Mouse (Mus musculus): Measurements from ENCODE around the gene Gys2.
"Not testable (repeated sequence)": the region's sequence is repeated elsewhere in the genome, so short reads cannot be mapped to it uniquely, and the experiment has no call there.

The Gys2 gene

DNA sequence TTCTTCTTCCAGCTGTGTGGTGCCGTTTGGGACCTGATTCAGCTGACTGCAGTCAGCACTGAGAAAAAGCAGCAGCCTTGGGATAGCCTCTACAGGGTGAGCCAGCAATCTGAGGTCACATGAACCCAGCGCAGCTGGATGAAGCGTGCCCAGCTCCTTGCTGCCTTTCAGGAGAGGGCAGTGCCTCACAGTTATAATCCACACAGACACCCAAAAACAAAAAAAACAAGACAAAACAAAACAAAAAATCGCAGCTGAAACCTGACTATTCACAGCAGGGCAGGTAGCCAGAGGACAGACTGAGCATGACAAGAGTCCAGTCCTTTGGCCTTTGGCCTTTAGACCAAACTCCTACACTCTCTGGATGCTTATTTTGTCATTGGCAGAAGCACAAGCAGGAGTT, at the start of gene Gys2:
Gene Gys2 (minus strand): TSS at position 309 of the 403 bp plus-strand sequence.
- no peak for DNase-seq

- no peak for DNase-seq
These were observed 48.7 kb upstream of the Gys2 start for GRCm38 (mm10) chr6:142521591-142522110.

DNA sequence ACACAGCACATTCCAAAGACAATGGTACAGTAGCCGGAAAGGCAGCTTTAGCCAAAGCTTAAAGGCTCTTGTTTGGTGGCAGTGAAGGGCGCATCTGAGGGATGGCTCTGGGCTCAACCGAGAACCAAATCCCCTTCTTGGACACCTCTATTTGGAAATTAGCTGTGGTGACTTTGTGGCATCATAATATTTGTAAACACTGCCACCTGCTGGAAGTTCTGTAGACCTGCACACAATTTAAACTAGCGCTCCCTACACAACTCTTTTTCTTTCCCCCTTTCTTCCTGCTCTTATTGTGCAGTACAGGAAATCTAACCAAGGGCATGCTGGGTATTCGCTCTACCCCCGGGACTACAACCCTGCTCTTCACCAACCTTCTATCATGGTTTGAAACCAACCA, 46.2 kb upstream of the Gys2 start:
- peak; percentile 28 for DNase-seq

DNA sequence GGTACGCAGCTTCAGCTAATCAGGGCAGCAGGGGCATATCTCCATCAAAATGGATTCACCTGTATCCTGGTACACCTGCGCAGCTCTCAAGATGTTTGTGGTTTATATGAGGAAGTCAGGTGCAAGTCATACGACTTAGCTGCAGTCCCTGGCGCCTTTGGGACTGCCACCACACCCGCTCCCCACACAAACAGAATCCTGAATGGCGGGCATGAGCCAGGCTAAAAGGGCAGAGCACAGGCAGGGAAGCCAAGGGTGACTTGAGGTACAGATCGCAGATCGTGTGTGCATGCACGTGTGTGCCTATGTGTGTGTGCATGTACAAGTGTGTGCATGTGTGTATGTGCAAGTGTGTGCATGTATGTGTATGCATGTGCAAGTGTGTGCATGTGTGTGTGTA, 42.5 kb upstream of the Gys2 start:
- DNase-seq: not testable (repeated sequence)

DNA sequence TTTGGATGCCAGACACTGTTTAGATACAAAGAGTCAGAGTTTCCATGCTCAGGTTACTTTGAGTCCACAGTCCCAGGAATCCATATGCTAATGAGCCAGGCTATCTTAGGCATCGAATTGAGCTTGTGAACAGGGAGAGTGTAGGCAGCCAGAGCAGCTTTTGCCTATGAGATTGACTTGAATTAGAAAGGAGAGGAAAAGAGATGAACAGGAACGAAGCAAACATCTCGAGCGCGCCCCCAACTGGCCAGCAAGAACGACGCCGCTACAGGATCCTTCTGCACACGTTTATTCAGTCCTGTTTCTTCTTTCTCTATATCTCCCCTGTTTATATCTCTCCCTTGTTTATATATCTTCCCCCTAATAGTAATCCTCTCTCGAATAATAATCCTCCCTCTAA, 42.0 kb upstream of the Gys2 start:
- DNase-seq: peak; percentile 45

- DNase-seq: no peak
These were observed 40.0 kb upstream of the Gys2 start for GRCm38 (mm10) chr6:142512902-142513301.

DNA sequence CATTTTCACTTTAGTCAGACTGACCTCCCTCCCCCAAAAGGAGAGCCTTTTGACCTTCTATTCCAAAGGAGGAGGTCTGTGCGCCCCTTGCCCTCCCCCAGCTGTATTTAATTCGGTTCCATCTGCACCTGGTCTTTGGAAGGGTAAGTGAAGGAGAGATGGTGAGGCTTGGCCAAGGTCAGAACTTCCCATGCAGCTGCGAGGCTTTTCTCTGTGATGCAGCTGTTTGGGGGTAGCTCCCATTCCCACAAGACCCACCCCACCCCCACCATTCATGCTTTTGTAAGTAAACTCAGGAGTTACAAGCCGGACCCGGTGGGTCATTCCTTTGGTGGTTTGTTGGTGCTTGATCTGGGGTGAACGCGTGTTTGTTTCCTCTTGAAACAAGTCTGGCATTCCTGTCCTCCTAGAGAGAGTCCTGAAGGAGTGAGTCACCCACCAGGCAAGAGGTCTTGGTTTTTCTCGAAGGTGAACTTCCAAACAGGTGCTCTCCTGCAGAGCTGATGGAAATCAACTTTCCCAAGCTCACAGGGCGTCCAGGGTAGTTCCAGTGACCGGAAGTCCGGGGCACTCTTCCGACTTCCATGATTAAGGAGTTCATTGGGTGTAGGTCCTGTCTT, 38.7 kb upstream of the Gys2 start:
- no peak for DNase-seq

- DNase-seq: no peak
These were observed 35.8 kb upstream of the Gys2 start for GRCm38 (mm10) chr6:142508663-142509062.

GRCm38 (mm10) chr6:142507785-142508162, 34.9 kb upstream of the Gys2 start, which contains the start of gene Ldhb:
Gene Ldhb, minus strand, starts transcription at chr6:142507957.
- DNase-seq: peak; percentile 85

DNA sequence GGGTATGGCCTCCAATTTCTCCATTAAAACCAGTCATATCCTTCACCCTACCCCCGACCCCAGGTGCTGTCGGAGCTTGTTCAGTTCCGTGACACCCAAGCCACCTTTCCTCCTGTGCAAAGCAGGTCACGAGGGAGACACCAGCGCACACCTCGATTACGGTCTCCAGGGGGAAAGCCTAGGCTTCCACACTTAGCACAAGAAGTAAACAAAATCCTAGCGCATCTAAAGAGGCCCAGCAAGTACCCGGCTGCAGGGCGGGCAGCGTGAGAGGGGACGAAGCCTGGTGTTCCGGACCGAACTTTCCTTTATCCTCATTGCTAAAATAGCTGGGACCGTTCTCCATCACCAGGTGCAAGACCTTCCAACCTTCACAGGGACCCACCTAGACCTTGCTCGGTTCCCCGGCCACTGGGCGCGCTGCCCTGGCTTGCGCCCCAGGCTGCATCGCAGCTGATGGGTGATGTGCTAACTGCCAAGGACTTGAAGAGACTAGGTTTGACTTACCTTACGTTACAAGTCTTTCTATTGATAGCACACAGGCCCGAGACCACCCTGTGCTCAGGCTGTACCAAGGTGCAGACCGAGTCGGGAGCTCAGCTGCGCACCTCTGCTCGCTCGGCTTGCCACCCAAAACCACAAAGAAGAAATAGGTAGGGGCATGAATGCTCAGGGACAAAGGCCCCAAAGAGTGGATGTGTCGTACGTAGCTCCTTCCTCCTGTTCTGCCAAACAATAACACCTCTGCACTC, 34.3 kb upstream of the Gys2 start:
- peak; percentile 50 for DNase-seq

DNA sequence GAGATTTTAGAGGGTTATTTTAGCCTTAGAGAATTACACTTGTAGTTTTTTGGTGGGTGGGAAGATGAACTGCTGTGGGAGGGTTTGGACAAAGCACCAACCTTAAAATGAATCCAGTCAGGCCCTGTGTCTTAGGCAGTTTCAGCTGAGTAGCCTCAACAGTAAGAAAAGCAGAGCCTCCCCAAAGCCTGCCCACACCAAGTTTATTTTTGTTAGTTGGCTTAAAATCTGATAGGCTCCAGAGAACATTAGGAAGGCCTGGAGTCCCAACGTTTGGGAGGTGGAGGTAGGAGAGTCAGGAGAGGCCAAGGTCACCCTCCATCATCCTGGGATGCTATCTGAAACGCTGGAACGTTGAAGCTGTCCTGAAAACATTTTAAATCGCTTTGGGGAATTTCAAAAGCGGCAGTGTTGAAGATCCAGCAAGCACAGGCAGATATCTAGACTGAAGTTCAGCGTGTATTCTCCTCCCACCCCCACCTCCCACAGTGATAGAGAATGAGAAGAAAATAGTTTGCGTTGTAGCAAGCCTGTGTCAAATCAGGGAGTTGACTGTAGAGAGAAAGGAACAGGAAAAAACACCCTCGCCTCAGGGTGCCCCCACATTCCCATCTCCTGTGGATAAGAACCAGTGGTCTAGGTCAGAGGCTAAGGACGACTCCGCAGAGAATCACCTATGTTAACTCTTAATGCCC, 33.6 kb upstream of the Gys2 start:
- DNase-seq: no peak

GRCm38 (mm10) chr6:142503601-142504000, 30.7 kb upstream of the Gys2 start:
- no peak for DNase-seq

GRCm38 (mm10) chr6:142502519-142503125, 29.7 kb upstream of the Gys2 start:
- DNase-seq: no peak

DNA sequence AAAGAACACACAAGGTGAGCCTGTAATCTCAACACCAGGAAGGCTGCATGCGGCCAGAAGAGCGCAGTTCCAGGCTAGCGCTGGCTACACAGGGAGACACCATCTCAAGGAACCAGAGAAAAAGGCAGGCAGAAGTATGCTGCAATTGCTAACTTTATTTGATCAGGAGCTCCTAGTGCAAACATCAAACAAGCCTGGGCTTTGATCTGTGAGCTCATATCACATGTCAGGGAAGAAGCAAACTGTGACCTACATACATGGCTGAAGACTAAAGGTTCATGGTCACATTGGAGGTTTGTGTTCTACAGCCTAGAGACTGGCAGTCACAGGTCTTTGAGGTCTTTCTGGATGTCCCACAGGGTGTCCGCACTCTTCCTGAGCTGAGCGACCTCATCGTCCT, 17.2 kb upstream of the Gys2 start:
- not testable (repeated sequence) for DNase-seq

GRCm38 (mm10) chr6:142487638-142488037, 14.7 kb upstream of the Gys2 start:
- DNase-seq: no peak

GRCm38 (mm10) chr6:142485478-142486123, 12.7 kb upstream of the Gys2 start:
- DNase-seq: no peak

DNA sequence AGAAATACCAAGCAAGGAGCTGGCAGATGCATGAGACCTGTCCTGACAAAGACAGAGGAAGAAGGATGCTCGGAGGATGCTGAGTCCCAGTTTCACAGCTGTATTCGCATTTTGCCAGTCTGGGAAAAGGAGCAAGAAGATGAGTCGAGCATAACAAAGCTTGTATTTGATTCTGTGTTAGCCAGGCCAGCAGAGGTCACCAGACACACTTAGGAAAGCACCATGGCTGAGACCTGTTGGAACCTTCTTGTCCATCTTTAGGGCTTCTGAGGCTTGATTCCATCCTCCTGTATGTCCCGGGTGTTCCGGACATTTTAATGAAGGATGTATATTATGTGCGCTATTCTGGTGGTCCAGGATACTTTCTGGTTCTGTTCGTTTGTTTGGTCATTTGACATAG, 4.3 kb upstream of the Gys2 start:
- no peak for DNase-seq

GRCm38 (mm10) chr6:142471141-142471540, 1.8 kb downstream of the Gys2 start:
- DNase-seq: no peak

DNA sequence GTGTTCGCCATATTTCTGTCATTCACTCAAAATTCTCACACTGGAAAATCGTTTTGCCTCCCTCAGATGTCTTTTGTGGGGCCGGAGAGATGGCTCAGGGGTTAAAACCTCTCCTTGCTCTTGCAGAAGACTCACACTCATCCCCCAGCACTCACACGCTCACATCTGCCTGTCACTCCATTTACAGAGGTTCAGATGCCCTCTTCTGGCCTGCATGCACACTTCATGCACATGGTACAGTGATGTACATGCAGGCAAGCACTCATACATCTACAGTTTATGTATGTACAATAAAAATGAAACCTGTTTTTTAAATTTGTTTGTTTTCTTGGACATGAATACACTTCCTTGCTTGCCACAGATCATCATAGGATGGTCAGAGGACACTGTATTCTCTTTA, 3.3 kb downstream of the Gys2 start:
- no peak for DNase-seq

DNA sequence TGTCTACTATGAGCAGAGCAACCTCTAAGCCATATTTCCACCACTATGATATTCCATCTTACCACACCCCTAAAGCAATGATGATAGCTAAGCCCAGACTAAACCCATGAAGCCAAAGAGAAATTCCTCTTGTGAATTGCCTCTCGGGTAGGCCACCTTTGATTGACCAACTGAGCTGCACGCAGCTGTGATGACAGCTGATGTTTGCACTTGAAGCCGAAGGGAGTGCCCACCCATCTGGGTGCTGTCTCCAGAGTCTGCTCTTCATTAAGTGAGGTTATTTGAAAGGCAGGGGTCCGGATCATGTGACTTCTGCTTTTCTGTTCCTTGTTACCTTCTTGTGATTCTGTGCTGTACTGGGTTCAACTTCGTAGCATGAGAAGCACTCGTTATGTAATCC, 10.7 kb downstream of the Gys2 start:
- DNase-seq: no peak

DNA sequence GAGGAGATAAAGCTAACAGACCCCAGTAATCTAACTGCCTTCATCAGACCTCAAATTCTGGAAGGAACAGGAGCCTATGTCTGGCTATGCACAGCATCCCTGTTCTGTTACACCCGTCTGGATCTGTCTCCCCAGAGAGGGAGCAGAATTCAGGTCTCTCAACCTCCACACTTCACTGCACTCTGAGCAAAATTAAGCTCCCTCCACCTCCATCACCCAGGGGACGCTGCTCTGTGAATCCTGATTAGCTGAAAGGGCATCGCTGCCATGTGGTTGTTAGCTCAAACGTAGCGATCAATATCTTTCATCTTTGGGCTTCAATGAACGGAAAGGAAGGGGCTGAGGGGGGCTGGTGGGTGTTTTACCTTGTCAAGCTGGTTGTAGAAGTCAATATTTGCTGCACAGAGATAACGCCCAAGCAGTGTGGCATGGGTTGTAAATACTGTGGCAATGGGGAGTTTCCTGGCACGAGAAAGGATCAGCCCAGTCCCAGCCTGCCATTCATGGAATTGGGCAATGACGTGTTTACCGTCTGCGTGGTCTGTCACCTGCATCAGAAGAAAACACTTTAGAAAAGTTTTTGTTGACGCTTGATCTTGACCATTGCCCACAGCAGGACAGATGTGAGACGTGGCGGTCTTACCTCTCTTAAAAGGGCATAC, 13.8 kb downstream of the Gys2 start:
- DNase-seq: no peak

GRCm38 (mm10) chr6:142458010-142458409, 14.9 kb downstream of the Gys2 start:
- DNase-seq: no peak
